Mouse (Mus musculus): Measurements from ENCODE around the gene Rnf212. TPM values are rescaled to one million over a fixed set of nuclear protein-coding genes. Genes with fewer than 3 reads are reported as not detected.

The Rnf212 gene
- polyA plus RNA-seq, 1 experiment from 2014 or later, result not detected

DNA sequence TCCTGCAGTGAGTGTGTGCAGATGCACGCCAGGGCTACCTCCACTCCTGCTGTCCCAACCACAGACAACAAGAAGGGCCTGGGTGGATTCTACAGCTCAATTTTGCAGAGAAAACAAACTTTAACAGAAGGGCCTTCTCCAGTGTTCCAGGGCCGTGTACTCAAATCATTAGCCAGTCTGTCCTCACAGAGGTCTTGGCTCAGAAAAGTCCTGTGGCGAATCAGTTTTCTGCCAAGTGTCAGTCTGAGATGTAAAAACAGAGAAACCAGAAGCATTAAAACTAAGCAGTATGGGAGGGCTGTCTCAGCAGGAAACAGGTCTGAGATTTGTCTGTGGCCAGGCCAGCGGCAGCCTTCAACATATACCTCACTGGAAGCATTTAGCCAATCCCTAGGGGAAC is 56.7 kb downstream of the Rnf212 start:
- Histone ChIP-seq H3K4me1 (ENCODE audit: control insufficient read depth, insufficient read depth, low read length) (no peaks in the 10 kb centered on the region; the same call in 1 of the 2 replicates), H3K4me3 (ENCODE audit: low read depth, low read length) (no peak overlapping the region), H3K4me2 (ENCODE audit: low read length) (no peak overlapping the region), H3K9ac (ENCODE audit: low read length) (no peak overlapping the region), H3K36me3 (ENCODE audit: control insufficient read depth, insufficient read depth, low read length) (no peaks in the 10 kb centered on the region), H3K27ac (ENCODE audit: low read depth, low read length) (no peak overlapping the region), H3K9me3 (replicated peaks; ENCODE audit: control insufficient read depth, low read length) (no peaks in the 10 kb centered on the region), H3K27me3 (replicated peaks; ENCODE audit: control insufficient read depth, insufficient read depth, low read length) (no peaks in the 10 kb centered on the region)
- DNase-seq (ENCODE audit: low spot score) (no peak), ATAC-seq (no peak)
- 42% methylated on average over 4 of the region's 4 CpGs for WGBS

DNA sequence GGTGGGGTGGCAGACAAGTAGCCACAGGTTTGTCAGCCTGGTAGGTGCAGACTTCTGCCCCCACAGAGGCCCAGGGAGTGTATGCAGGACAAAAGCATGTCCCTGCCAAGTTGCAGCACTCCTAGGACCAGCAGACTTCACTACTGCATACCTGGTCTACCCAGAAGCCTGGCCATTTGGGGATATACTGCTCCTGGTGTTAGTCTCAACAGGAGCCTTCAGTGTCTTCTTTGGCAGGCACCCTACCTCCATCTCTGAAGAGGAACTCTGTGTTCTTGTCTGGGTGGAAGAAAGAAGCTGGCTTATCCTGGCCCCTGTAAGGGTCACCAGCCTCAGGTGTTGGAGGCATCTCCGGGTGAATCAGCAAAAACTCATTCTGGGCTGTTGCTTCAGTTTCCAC is 58.8 kb downstream of the Rnf212 start:
- Histone ChIP-seq H3K27ac (ENCODE audit: low read depth, low read length) (no peak overlapping the region), H3K36me3 (ENCODE audit: control insufficient read depth, insufficient read depth, low read length) (no peaks in the 10 kb centered on the region), H3K9me3 (replicated peaks; ENCODE audit: control insufficient read depth, low read length) (no peaks in the 10 kb centered on the region), H3K4me1 (ENCODE audit: control insufficient read depth, insufficient read depth, low read length) (no peaks in the 10 kb centered on the region; the same call in 1 of the 2 replicates), H3K4me3 (ENCODE audit: low read depth, low read length) (no peak overlapping the region), H3K27me3 (replicated peaks; ENCODE audit: control insufficient read depth, insufficient read depth, low read length) (no peaks in the 10 kb centered on the region), H3K9ac (ENCODE audit: low read length) (no peak overlapping the region), H3K4me2 (ENCODE audit: low read length) (no peak overlapping the region)
- DNase-seq (ENCODE audit: low spot score) (no peak), ATAC-seq (no peak)
- WGBS, result 78% methylated on average over 1 of the region's 1 CpGs

DNA sequence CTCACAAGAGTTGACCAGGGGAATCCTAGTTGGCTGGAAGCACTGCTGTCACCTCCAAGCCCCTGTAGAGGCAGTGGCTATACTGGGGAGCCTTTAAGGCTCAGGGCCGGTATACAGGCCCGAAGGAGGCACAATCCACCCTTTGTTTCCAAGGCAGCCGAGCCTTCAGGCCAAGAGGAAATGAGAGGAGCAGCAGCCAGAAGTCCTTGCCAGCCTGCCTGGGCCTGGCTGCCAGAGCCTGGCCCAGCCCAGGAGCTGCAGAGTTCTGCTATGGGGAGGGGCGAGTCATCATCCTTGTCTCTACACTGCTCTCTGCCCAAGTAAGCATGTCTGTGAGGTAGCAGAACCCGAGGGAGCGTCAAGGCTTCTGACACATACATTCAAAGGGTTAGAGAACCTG is 60.6 kb downstream of the Rnf212 start:
- no peaks in the 10 kb centered on the region; the same call in 1 of the 2 replicates for H3K4me1 ChIP-seq (ENCODE audit: control insufficient read depth, insufficient read depth, low read length)
- H3K36me3 ChIP-seq (ENCODE audit: control insufficient read depth, insufficient read depth, low read length), result no peaks in the 10 kb centered on the region
- H3K4me2 ChIP-seq (ENCODE audit: low read length), result no peak overlapping the region
- H3K27me3 ChIP-seq (replicated peaks; ENCODE audit: control insufficient read depth, insufficient read depth, low read length), result no peaks in the 10 kb centered on the region
- WGBS, result 53% methylated on average over 6 of the region's 6 CpGs
- DNase-seq (ENCODE audit: low spot score) (peak; percentile 19), ATAC-seq (peak; percentile 34; the same call in 1 of the 2 replicates)
- no peaks in the 10 kb centered on the region for H3K9me3 ChIP-seq (replicated peaks; ENCODE audit: control insufficient read depth, low read length)
- no peak overlapping the region for H3K4me3 ChIP-seq (ENCODE audit: low read depth, low read length)
- no peak overlapping the region for H3K9ac ChIP-seq (ENCODE audit: low read length)
- no peak overlapping the region for H3K27ac ChIP-seq (ENCODE audit: low read depth, low read length)

DNA sequence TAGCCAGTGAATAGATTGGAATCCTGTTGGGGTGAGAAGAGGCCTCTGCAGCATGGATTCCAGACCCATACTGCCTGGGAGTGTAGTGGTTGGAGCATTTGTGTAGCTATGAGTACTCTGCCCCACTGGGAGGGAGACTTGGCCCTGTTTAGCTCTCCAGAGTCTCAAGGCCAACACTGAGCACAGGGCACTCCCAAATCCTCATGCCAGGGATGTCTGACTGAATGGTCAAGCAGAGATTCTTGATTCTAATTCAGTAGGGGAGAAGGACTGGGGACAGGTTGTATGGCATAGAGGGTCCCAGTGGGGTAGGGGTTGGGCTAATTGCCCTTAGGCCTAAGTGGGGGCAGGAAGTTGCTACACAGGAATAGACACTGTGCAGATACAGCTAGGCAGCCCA is 61.1 kb downstream of the Rnf212 start:
- Histone ChIP-seq H3K27ac (ENCODE audit: low read depth, low read length) (no peak overlapping the region), H3K27me3 (replicated peaks; ENCODE audit: control insufficient read depth, insufficient read depth, low read length) (no peaks in the 10 kb centered on the region), H3K4me3 (ENCODE audit: low read depth, low read length) (no peak overlapping the region), H3K4me2 (ENCODE audit: low read length) (no peak overlapping the region), H3K36me3 (ENCODE audit: control insufficient read depth, insufficient read depth, low read length) (no peaks in the 10 kb centered on the region), H3K9ac (ENCODE audit: low read length) (no peak overlapping the region), H3K9me3 (replicated peaks; ENCODE audit: control insufficient read depth, low read length) (no peaks in the 10 kb centered on the region), H3K4me1 (ENCODE audit: control insufficient read depth, insufficient read depth, low read length) (no peaks in the 10 kb centered on the region; the same call in 1 of the 2 replicates)
- DNase-seq (ENCODE audit: low spot score), result no peak
- ATAC-seq, result no peak

DNA sequence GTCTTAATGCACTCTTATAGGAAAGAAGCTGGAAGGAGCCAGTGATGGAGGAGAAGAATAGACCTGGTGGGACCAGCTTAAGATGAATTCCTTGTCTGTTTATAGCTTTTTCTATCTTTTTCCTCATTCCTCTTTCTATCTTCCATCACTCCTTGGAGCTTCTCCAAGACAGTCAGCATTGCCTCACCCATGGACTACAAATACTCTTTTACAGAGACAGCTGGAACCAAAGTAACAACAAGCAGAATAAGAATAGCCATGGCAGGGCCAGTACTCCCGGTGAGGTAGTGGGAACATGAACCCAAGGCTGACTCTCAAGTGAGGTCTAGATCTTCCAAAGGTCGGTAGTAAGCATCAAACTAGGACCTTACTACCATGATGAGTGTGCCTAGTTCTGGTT is 61.7 kb downstream of the Rnf212 start:
- 88% methylated on average over 2 of the region's 2 CpGs for WGBS

DNA sequence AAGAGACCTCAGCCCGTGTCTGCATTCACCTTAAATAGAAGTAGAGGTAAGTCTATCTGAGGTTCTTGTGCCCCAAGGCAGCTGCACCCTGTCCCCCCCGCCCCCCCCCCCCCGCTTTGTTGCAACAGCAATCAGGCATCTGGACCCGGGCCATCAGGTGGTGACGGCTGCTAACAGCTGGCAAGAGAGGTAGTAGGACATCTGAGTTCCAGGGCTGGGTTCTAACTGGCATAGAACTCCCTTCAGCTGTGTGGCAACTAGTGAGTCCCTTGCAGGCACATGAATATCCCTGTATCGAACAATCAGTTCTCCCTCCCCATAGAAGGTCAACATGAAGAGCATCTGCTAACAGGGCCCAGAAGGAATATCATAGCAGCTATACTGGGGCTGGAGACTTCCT is 62.8 kb downstream of the Rnf212 start:
- no peak overlapping the region for H3K9ac ChIP-seq (ENCODE audit: low read length)
- H3K27me3 ChIP-seq (replicated peaks; ENCODE audit: control insufficient read depth, insufficient read depth, low read length), result no peaks in the 10 kb centered on the region
- DNase-seq (ENCODE audit: low spot score) (no peak), ATAC-seq (no peak)
- no peak overlapping the region for H3K4me2 ChIP-seq (ENCODE audit: low read length)
- no peaks in the 10 kb centered on the region for H3K9me3 ChIP-seq (replicated peaks; ENCODE audit: control insufficient read depth, low read length)
- H3K27ac ChIP-seq (ENCODE audit: low read depth, low read length), result no peak overlapping the region
- H3K36me3 ChIP-seq (ENCODE audit: control insufficient read depth, insufficient read depth, low read length), result 0 out of 2 replicates have a peak, but pooled peaks cover under 1% of the 10 kb centered on the region
- 89% methylated on average over 6 of the region's 6 CpGs for WGBS
- no peaks in the 10 kb centered on the region for H3K4me1 ChIP-seq (ENCODE audit: control insufficient read depth, insufficient read depth, low read length)
- no peak overlapping the region for H3K4me3 ChIP-seq (ENCODE audit: low read depth, low read length)

More for the DNA sequence above, 61.7 kb downstream of the Rnf212 start:
- no peak overlapping the region for H3K9ac ChIP-seq (ENCODE audit: low read length)
- ATAC-seq (no peak), DNase-seq (ENCODE audit: low spot score) (no peak)
- no peaks in the 10 kb centered on the region; the same call in 1 of the 2 replicates for H3K4me1 ChIP-seq (ENCODE audit: control insufficient read depth, insufficient read depth, low read length)
- no peak overlapping the region for H3K4me2 ChIP-seq (ENCODE audit: low read length)
- H3K36me3 ChIP-seq (ENCODE audit: control insufficient read depth, insufficient read depth, low read length), result no peaks in the 10 kb centered on the region
- H3K4me3 ChIP-seq (ENCODE audit: low read depth, low read length), result no peak overlapping the region
- no peaks in the 10 kb centered on the region for H3K27me3 ChIP-seq (replicated peaks; ENCODE audit: control insufficient read depth, insufficient read depth, low read length)
- H3K27ac ChIP-seq (ENCODE audit: low read depth, low read length), result no peak overlapping the region
- no peaks in the 10 kb centered on the region for H3K9me3 ChIP-seq (replicated peaks; ENCODE audit: control insufficient read depth, low read length)

DNA sequence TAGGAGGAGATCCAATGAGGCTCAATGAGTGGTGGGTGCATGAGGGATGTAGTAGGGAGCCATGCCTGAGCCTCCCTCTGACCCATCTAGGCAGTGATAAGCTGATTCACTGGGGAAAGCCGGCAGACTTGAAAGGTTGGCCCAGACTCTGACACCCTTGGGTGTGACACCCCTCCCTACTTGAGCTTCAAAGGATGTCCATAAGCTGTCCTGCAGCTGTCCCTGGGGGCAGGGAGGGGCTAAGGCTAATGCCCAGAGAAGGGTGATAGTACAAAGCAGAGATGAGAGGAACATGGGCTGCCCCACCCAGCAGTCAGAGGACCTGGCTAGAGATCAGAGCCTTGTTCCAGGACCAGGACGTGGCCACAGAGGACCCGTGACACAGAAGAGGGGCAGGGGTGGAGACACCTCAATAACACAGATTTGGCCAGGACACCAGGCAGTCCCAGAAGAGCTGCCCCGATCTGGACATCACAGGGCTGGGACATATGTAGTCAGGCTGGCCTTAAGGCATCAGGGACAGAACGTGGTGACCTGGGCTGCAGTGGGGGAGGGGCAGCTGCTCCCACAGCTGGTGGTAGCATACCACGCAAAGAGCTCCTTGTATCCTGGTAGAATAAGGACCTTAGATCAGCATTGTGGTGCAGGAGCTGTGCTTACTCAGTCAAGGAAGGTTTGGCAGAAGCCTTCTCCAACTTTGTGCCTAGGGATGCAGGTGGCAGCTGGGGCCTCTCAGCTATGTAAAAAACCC is 65.6 kb downstream of the Rnf212 start:
- Histone ChIP-seq H3K27me3 (replicated peaks; ENCODE audit: control insufficient read depth, insufficient read depth, low read length) (no peaks in the 10 kb centered on the region), H3K4me1 (ENCODE audit: control insufficient read depth, insufficient read depth, low read length) (no peaks in the 10 kb centered on the region), H3K36me3 (ENCODE audit: control insufficient read depth, insufficient read depth, low read length) (peaks cover 24% of the 10 kb centered on the region), H3K4me2 (ENCODE audit: low read length) (no peak overlapping the region), H3K9ac (ENCODE audit: low read length) (no peak overlapping the region), H3K9me3 (replicated peaks; ENCODE audit: control insufficient read depth, low read length) (no peaks in the 10 kb centered on the region), H3K27ac (ENCODE audit: low read depth, low read length) (no peak overlapping the region), H3K4me3 (ENCODE audit: low read depth, low read length) (no peak overlapping the region)
- WGBS, result 62% methylated on average over 6 of the region's 6 CpGs
- ATAC-seq, result no peak
- no peak for DNase-seq (ENCODE audit: low spot score)

DNA sequence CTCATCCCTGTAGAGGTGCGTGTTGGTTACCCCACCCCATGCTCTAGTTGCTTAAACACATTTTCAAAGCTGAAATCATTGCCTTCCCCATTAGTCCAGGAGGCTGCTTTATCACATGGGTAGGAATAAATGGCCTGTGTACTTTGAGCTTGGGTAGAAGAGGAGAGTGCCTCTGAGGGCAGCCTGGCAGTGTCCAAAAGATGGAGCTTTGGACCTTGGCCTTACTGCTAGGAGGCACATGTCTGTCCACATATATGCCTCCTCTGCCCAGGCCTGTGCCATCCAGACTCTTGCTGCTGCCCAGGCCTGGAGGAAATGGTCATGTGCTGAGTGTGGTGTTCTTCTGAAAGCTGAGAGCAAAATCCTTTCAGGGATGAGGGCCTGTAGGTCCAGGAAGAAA is 66.4 kb downstream of the Rnf212 start:
- DNase-seq (ENCODE audit: low spot score) (no peak), ATAC-seq (no peak)
- H3K4me2 ChIP-seq (ENCODE audit: low read length), result no peak overlapping the region
- H3K27ac ChIP-seq (ENCODE audit: low read depth, low read length), result no peak overlapping the region
- H3K4me3 ChIP-seq (ENCODE audit: low read depth, low read length), result no peak overlapping the region
- 90% methylated on average over 1 of the region's 1 CpGs for WGBS
- H3K4me1 ChIP-seq (ENCODE audit: control insufficient read depth, insufficient read depth, low read length), result no peaks in the 10 kb centered on the region
- peaks cover 24% of the 10 kb centered on the region for H3K36me3 ChIP-seq (ENCODE audit: control insufficient read depth, insufficient read depth, low read length)
- no peak overlapping the region for H3K9ac ChIP-seq (ENCODE audit: low read length)
- no peaks in the 10 kb centered on the region for H3K9me3 ChIP-seq (replicated peaks; ENCODE audit: control insufficient read depth, low read length)
- no peaks in the 10 kb centered on the region for H3K27me3 ChIP-seq (replicated peaks; ENCODE audit: control insufficient read depth, insufficient read depth, low read length)

DNA sequence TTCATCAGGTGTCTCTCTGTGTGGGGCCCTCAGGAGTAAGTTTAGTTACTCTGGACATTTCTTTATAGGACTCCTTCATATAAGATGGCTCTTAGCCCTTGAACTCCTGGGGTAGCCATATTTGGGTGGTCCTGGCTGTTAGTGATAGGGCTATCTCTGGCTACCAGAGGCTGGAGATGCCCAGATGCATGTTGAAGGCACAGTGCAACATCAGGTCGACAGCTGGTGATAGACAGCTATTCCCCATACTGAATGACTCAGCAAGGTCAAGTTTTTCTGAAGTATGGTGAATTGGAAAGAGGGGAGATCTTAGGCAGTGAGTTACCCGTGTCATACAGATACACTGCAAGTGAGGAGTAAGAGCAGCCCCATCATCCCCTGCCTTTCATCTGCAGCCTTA is 67.0 kb downstream of the Rnf212 start:
- Histone ChIP-seq H3K36me3 (ENCODE audit: control insufficient read depth, insufficient read depth, low read length) (peaks cover 24% of the 10 kb centered on the region), H3K9me3 (replicated peaks; ENCODE audit: control insufficient read depth, low read length) (no peaks in the 10 kb centered on the region), H3K27me3 (replicated peaks; ENCODE audit: control insufficient read depth, insufficient read depth, low read length) (no peaks in the 10 kb centered on the region), H3K4me3 (ENCODE audit: low read depth, low read length) (no peak overlapping the region), H3K4me2 (ENCODE audit: low read length) (no peak overlapping the region), H3K27ac (ENCODE audit: low read depth, low read length) (no peak overlapping the region), H3K4me1 (ENCODE audit: control insufficient read depth, insufficient read depth, low read length) (no peaks in the 10 kb centered on the region), H3K9ac (ENCODE audit: low read length) (no peak overlapping the region)
- no peak for ATAC-seq
- 96% methylated on average over 2 of the region's 2 CpGs for WGBS
- no peak for DNase-seq (ENCODE audit: low spot score)
